Mouse (Mus musculus): ENCODE results near the gene Kif6.
A peak's percentile ranks its signal among the peaks of the same experiment; 100 is the strongest.

Gene Kif6

DNA sequence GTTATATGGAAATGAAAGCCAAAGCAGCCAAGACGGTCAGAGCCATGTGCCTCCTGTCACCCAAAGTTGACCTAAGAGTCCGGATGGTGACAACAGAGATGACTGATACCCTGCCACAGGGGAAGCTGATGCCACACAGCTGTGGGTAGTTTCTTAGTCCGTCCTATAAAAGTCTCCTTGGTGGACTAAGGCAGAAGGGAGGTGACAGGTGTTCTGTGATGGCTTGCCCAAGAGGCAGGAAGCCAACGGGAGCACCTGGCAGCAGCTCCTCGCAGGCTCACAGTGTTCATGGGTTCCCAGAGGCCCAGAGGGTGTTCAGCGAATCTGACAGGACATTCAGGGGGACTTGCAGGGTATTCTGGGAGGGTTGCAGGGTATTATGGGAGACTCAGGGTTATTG is 279.5 kb downstream of the Kif6 start:
- DNase-seq (ENCODE audit: low read depth, low spot score) = no peak

DNA sequence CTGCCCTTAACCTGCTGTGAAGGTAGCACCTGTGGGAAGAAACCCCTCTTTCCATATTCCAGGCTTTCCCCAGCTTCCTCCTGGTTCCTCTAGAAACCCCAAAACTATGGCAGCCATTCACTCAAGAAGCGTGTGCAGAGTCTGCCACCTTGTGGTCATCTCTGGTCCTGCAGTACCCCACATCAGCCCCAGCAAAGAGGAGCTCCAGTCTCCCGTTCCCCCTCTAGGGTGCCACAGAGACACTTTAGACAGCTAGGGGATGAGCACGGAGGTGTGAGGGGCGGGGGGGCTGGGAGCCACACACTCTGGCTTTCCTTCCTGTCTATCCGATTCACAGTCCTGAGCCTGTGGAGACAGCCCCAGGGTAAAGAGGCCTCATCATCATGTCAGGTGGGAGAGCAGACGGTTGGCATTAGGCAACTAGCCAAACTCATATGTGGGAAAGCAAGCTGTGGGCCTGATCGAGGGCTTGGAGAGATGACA is 284.0 kb downstream of the Kif6 start:
- peak; percentile 74 for DNase-seq (ENCODE audit: low read depth, low spot score)

DNA sequence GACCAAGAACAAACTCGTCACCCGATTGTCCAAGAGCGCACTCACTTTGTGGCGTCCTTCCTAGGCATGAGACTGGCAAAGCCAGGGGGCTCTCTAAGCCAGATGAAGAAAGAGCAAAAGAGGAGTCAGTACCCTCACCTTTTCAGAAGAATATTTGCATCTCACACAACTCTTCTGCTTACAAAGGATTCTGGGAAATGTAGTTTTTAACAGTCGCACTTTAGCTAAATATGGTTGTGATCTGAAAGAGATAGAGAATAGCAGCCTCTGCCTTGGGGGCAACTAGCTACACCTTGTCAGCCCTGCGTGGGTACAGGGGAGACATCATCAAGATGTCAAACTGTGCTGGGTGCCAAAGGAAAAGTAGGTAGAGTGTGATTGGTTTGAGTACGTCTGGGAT is 287.7 kb downstream of the Kif6 start:
- DNase-seq (ENCODE audit: low read depth, low spot score) = no peak

DNA sequence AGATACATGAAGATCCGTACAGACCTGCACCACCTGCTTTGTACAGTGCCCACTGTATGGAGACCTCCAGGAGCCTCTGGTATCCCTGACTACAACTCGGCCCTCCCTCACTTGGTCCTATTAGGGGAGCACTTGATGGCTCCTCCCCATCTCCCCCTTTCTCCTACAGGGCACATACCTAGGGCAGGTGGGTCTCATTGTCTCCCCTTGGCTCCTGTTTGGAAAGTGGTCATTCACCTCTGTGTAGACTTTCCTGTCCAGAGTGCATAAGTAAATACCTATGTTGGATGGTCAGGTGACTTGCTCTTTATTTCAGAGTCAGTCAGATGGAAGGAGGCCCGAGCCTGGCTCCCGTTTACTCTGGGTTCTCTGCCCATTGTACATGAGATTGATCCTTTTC is 308.5 kb downstream of the Kif6 start:
- no peak for DNase-seq (ENCODE audit: low read depth, low spot score)

DNA sequence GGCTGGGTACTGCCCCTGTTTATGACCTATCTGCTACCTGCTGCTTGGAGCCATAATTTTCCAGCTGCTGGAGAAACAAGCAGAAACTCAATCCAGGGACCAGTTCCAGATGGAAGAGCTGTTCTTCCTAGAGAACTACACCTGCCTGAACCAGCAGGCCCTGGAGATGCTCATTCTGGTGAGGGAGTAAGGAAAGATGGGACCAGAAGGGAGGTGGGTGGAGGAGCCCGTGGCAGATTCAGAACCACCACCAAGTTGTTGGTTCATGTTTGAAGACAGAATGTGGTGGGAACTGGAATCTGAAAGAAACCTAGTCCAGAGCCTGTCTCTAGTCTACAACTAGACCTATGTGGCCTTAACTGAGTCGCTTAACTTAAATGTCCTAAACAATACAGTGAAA is 312.7 kb downstream of the Kif6 start:
- DNase-seq (ENCODE audit: low read depth, low spot score) = no peak

DNA sequence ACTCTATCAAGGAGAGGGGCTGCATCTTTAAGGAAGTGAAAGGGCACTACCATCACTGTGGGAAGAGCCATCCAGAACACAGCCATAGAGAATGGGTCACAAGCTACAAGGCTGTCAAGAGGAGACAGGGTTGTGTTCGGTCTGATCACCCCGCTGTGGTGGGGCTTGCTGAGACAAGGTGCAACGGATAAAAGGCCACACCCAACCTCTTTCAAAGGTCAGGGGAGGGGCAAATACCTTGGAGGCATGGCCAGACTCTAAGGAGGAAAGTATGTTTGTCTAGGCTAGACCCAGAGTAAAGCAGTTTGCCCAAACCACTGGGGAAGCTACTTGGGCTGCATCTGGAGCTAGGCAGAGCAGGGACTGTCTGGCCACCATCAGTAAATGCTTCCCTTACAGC is 318.9 kb downstream of the Kif6 start:
- DNase-seq (ENCODE audit: low read depth, low spot score) = no peak

DNA sequence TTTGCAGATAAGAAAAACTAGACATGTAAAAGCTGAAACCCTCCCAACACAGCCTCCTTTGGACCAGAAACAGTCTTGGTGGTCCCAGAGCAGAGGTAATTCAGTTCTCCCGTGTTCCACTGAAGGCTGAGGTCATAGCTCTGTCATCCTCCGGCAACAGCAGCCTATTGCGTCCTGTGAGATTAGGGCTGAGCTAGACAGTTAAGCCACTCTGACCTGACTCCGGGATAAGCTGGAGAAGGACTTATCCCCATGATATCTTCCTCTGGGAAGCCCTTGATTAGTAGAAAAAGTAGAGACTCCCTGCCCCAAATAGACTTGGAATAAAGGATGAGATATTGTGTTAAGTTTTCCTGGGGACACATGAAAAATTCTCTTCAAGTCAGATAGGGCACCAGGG is 319.6 kb downstream of the Kif6 start:
- DNase-seq (ENCODE audit: low read depth, low spot score) = peak; percentile 52

DNA sequence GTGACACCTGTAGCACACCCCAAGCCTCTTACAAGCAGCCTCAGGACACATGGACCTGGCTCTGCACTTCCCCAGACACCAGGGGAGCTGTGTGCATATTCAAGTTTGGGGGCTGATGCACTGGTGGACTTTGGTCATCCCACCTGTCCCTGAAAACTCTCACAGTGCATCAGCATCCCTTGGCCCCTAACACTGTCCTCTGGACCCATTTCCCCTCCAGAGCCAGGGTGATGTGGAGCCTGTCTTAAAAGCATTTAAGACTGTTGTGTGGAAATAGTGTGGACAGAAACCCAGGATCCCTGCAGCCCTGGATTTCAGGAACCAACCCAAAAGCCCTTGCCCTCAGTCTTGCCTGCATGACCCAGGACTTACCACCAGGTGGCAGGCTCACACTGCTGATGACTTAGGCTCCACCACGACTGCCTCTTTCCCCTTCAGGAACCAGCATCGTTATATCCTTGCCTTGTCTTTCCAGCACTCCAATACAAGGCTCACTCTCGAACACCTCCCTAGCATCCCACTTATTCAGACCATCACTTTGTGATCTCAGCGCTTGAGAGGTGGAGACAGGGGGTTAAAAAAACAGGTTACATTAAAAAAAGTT is 320.8 kb downstream of the Kif6 start:
- DNase-seq (ENCODE audit: low read depth, low spot score) = peak; percentile 53

DNA sequence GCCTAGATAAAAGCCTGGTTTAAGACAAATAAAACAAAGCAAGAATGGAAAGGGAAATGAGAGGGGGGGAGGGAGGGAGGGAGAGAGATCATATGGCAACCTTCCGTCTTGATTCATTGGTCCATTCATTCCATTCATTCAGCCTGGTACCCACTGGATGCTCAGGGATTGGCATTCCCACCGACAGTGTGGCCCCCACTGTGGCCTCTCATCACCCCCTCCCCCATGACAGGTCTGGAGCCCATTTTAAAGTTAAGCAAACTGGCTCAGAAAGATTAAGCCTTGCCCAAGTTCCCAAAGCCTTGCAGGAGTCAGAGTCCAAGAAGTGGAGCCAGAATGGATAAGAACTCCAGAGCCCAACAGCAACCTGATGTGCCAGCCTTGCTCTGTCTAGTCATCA is 321.3 kb downstream of the Kif6 start:
- no peak for DNase-seq (ENCODE audit: low read depth, low spot score)

DNA sequence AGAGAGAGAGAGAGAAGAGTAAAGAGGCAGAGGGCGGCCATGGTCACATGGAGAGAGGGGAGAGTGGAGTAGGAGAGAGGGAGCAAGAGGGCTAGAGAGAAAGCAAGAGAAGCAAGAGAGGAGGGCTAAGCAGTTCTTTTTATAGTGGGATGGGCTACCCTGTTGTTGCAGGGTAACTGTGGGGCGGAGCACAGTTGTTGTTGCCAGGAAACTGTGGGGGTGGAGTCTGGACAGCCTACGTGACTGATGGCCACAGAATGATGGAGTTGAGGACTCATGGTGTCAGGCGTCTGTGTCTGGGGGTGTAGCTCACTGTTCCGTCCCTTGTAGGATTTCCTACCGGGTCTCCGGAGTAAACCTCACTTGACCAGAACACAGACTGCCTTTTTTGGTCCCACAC is 324.2 kb downstream of the Kif6 start:
- DNase-seq (ENCODE audit: low read depth, low spot score) = no peak

DNA sequence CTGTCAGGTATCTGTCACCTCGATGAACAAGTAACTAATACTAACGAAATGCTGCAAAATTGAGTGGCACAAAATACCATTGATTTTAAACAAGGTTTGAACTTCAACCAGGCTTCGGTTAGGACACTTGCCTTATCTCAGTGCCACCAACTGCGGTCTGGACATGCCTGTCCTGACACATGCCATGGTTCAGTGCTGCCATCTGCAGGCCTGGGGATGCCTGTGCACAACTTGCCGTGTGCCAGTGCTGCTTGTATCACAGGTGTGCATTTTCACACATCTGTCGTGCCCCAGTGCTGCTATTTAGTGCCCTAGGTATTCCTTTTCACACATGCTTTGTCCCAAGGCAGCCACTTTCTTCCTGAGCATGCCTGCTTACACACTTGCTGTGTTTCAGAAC is 327.7 kb downstream of the Kif6 start:
- no peak for DNase-seq (ENCODE audit: low read depth, low spot score)

DNA sequence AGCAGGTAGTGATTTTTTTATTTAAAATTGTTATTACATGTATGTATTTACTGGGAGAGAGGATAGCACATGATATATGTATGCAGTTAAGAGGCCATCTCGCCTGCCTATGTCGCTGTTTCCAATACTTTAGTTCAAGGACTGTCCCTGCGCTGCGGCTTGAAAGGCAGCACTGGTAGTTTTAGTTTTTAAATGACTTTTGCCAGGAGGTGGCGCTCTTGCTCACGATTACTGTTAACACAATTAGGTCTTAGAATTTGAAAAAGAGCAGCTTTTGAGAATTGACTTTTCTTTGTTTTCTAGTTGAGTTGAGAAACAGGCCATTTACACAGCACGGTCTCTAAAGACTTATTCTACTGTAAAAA is 336.5 kb downstream of the Kif6 start:
- peak; percentile 61 for DNase-seq (ENCODE audit: low read depth, low spot score)

DNA sequence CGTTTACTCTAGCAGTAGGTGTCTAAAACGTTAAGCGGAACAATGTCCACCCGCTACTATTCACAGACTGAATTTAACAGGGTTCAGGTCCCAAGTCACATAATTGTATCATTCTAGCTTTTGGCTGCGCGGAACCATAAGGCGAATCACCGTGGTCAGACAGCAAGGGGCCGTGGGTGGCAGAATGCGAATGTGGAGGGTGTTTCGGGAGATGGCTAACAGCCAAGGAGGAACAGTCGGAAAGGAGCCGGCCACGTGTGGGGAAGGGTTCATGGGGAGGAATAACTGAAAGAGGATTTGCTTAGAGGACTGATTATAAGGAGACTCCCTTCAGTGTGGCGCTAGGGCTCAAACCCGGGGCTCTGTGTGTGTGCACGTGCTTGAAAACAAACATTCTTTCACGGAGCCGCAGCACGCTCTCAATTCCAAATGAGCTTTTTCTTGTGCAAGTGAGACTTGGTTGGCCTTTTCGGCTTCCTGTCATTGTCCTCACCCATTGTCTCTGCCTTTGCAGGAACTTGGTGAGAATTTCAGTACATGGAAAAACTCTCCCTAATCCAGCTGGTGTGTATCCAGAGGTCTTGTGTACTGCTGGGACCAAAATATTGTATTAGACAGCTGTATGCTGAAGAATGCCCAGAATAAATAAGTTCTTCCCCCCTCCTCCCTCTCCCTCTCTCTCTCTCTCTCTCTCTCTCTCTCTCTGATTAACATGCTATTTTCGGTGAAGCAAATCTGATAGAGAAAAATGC is 337.1 kb downstream of the Kif6 start:
- DNase-seq (ENCODE audit: low read depth, low spot score) = no peak

DNA sequence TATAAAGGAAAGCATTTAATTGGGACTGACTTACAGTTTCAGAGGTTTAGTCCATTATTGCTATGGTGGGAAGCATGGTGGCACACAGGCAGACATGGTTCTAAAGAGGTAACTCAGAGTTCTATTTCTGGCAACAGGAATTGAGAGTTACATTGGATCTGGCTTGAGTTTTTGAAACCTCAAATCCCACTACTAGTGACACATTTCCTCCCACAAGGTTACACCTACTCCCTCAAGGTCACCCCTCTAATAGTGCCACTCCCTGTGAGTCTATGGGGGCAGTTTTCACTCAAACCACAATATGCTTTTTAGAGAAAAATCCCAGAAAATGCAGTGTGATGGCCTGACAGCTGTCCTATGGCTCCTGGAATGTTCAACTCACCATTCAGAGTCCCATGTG is 344.1 kb downstream of the Kif6 start:
- no peak for DNase-seq (ENCODE audit: low read depth, low spot score)
